In the genomic region with DNA sequence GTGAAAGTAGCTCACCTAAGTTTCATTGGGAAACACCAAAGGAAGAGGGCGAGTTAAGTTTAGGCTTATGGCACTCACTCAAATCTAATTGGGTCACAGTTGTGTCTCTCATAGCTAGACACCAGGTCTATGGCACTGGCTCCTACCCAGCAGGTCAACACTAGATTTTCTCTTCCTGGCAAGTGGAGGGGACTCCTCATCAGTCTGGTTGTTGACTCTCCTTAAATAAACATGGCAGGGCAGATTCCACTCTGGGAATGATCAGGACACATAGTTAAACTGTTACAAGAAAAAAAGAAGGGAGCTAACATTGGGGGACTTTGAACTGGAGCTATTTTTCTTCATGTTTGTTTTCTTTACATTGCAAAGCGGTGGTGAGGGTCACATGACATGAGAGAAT, we compare ENCODE assay signal across 28 mouse cellular contexts. TPM values are rescaled to one million over a fixed set of nuclear protein-coding genes. Genes with fewer than 3 reads are reported as not detected.
DNase-seq lines count a peak whose midpoint lies in the region; ATAC-seq and TF ChIP-seq lines count a peak whose summit lies in the region.
"Had no signal": no experiment of that assay in that cellular context is flagged by ENCODE, and none has a peak within 500 bp of the region (broad histone marks: within the 10 kb centered on the region; RNA-seq: fewer than 3 reads in every experiment).

No protein-coding gene starts in this region.

- H3K9ac ChIP-seq in kidney, embryonic 14.5 days (ENCODE audit: low read depth, low read length) = no peak overlapping the region
- no peak overlapping the region for H3K9ac ChIP-seq in intestine, embryonic 16.5 days (ENCODE audit: low read depth, low read length)
- no peak overlapping the region for H3K9ac ChIP-seq in liver, embryonic 11.5 days (ENCODE audit: low read depth, low read length)
- H3K9ac ChIP-seq in liver, postnatal 0 days (replicated peaks) = no peak overlapping the region
- H3K9ac ChIP-seq: hindbrain, embryonic 15.5 days; limb, embryonic 12.5 days; lung, embryonic 14.5 days; neural tube, embryonic 13.5 days had no signal

- H3K36me3 ChIP-seq in kidney, adult 2 months (ENCODE audit: control insufficient read depth, insufficient read depth, low read length) = no peaks in the 10 kb centered on the region
- H3K36me3 ChIP-seq in kidney, embryonic 14.5 days (ENCODE audit: control insufficient read depth, insufficient read depth, low read length) = no peaks in the 10 kb centered on the region
- no peaks in the 10 kb centered on the region for H3K36me3 ChIP-seq in intestine, embryonic 16.5 days (ENCODE audit: control insufficient read depth, insufficient read depth, low read length)
- no peaks in the 10 kb centered on the region for H3K36me3 ChIP-seq in liver, embryonic 11.5 days (ENCODE audit: control insufficient read depth, insufficient read depth, low read length)
- H3K36me3 ChIP-seq in liver, postnatal 0 days (replicated peaks; ENCODE audit: insufficient read depth, low read length) = no peaks in the 10 kb centered on the region
- H3K36me3 ChIP-seq: forebrain, embryonic 10.5 days; hindbrain, embryonic 15.5 days; limb, embryonic 12.5 days; neural tube, embryonic 13.5 days had no signal

- no peak overlapping the region for H3K4me2 ChIP-seq in kidney, embryonic 14.5 days (replicated peaks; ENCODE audit: low read depth, low read length)
- no peak overlapping the region for H3K4me2 ChIP-seq in intestine, embryonic 16.5 days (ENCODE audit: low read depth, low read length)
- no peak overlapping the region; the same call in 1 of the 2 replicates for H3K4me2 ChIP-seq in liver, embryonic 11.5 days
- H3K4me2 ChIP-seq in liver, postnatal 0 days (ENCODE audit: low read depth, low read length) = 0 out of 2 replicates have a peak overlapping the region, but pooled peaks have one; percentile 18
- H3K4me2 ChIP-seq: heart, embryonic 11.5 days; hindbrain, embryonic 15.5 days; limb, embryonic 12.5 days; lung, embryonic 14.5 days; neural tube, embryonic 13.5 days had no signal

- no peak overlapping the region for H3K4me3 ChIP-seq in kidney, adult 2 months (ENCODE audit: insufficient read depth, low read depth, low read length)
- H3K4me3 ChIP-seq in kidney, embryonic 14.5 days (ENCODE audit: low read length) = no peak overlapping the region
- H3K4me3 ChIP-seq in intestine, embryonic 16.5 days (ENCODE audit: low read length) = no peak overlapping the region
- H3K4me3 ChIP-seq in liver, embryonic 11.5 days (ENCODE audit: low read depth, low read length) = no peak overlapping the region
- no peak overlapping the region for H3K4me3 ChIP-seq in liver, postnatal 0 days (ENCODE audit: low read depth, low read length)
- H3K4me3 ChIP-seq: forebrain, embryonic 10.5 days; hindbrain, embryonic 15.5 days; limb, embryonic 12.5 days; neural tube, embryonic 13.5 days had no signal

- H3K9me3 ChIP-seq in kidney, embryonic 14.5 days (ENCODE audit: control insufficient read depth, low read length) = no peaks in the 10 kb centered on the region
- no peaks in the 10 kb centered on the region for H3K9me3 ChIP-seq in intestine, embryonic 16.5 days (ENCODE audit: control insufficient read depth, low read length)
- H3K9me3 ChIP-seq in liver, embryonic 11.5 days (ENCODE audit: control insufficient read depth, low read length) = no peaks in the 10 kb centered on the region
- H3K9me3 ChIP-seq in liver, postnatal 0 days (ENCODE audit: low read length) = no peaks in the 10 kb centered on the region
- H3K9me3 ChIP-seq: forebrain, embryonic 10.5 days; hindbrain, embryonic 15.5 days; limb, embryonic 12.5 days; neural tube, embryonic 13.5 days had no signal

- TF ChIP-seq CTCF in kidney, adult 2 months (conservative IDR thresholded peaks at IDR 0.05; ENCODE audit: insufficient read depth, insufficient read length, low read depth, low read length) = no peak
- TF ChIP-seq CTCF in liver, postnatal 0 days (IDR thresholded peaks at IDR 0.05; ENCODE audit: low read depth) = no peak

- no peak for TF ChIP-seq POLR2A in kidney, adult 2 months (IDR thresholded peaks at IDR 0.05; ENCODE audit: low read depth, low read length)

- DNase-seq in kidney, adult 2 months = peak; percentile 61
- DNase-seq in liver, embryonic 11.5 days (ENCODE audit: low spot score) = no peak
- DNase-seq in liver, postnatal 0 days = no peak
- no peak for DNase-seq in embryo, embryonic 10.5 days (ENCODE audit: low spot score)
- DNase-seq in cerebellum, adult 11-12 months = no peak
- DNase-seq: adrenal gland, postnatal 14 days; cerebellum, adult 9-11 months; gastrocnemius, postnatal 14 days; layer of hippocampus, postnatal 36 days; lung, postnatal 36 days; midbrain, embryonic 14.5 days; retina, postnatal 1 day; right cerebral cortex, postnatal 25 days; spleen, adult 18-20 months; thymus, postnatal 4 days had no signal

- H3K4me1 ChIP-seq in kidney, adult 2 months (ENCODE audit: control insufficient read depth, insufficient read depth, low read length) = peaks cover 7% of the 10 kb centered on the region; the same call in 1 of the 2 replicates
- no peaks in the 10 kb centered on the region for H3K4me1 ChIP-seq in kidney, embryonic 14.5 days (ENCODE audit: control insufficient read depth, insufficient read depth, low read length)
- no peaks in the 10 kb centered on the region for H3K4me1 ChIP-seq in intestine, embryonic 16.5 days (ENCODE audit: control insufficient read depth, insufficient read depth, low read length)
- H3K4me1 ChIP-seq in liver, embryonic 11.5 days (replicated peaks; ENCODE audit: control insufficient read depth, insufficient read depth, low read length) = no peaks in the 10 kb centered on the region
- H3K4me1 ChIP-seq in liver, postnatal 0 days (ENCODE audit: insufficient read depth) = no peaks in the 10 kb centered on the region; the same call in 1 of the 2 replicates
- H3K4me1 ChIP-seq: forebrain, embryonic 10.5 days; hindbrain, embryonic 15.5 days; limb, embryonic 12.5 days; neural tube, embryonic 13.5 days had no signal

- no peak for ATAC-seq in kidney, embryonic 14.5 days (ENCODE audit: low FRiP score, low TSS enrichment)
- ATAC-seq in intestine, embryonic 16.5 days = peak; percentile 87
- ATAC-seq in liver, embryonic 11.5 days (replicated peaks; ENCODE audit: low FRiP score) = peak; percentile 70; the same call in 1 of the 2 replicates
- peak; percentile 92 for ATAC-seq in liver, postnatal 0 days
- ATAC-seq: CD4-positive, CD25-positive, alpha-beta regulatory T cell, adult 4 months; forebrain, embryonic 16.5 days had no signal

- TF ChIP-seq EP300 in liver, postnatal 0 days (IDR thresholded peaks at IDR 0.05; ENCODE audit: low read depth) = peak; percentile 74

- WGBS in kidney, adult 2 months = 61% methylated on average over 2 of the region's 2 CpGs
- 79% methylated on average over 2 of the region's 2 CpGs for WGBS in kidney, embryonic 14.5 days
- WGBS in intestine, embryonic 16.5 days = 67% methylated on average over 2 of the region's 2 CpGs
- WGBS in liver, embryonic 11.5 days = 67% methylated on average over 2 of the region's 2 CpGs
- WGBS in liver, postnatal 0 days (ENCODE audit: insufficient replicate concordance) = 55% methylated on average over 2 of the region's 2 CpGs

- H3K27ac ChIP-seq in kidney, adult 2 months (ENCODE audit: insufficient read depth, low read depth, low read length) = no peak overlapping the region; the same call in 1 of the 2 replicates
- no peak overlapping the region for H3K27ac ChIP-seq in kidney, embryonic 14.5 days (ENCODE audit: low read depth, low read length)
- H3K27ac ChIP-seq in intestine, embryonic 16.5 days (ENCODE audit: low read length) = no peak overlapping the region
- peak overlapping the region; percentile 13; the same call in 1 of the 2 replicates for H3K27ac ChIP-seq in liver, embryonic 11.5 days (ENCODE audit: low read depth, low read length)
- H3K27ac ChIP-seq in liver, postnatal 0 days (ENCODE audit: low read depth) = peak overlapping the region; percentile 85
- H3K27ac ChIP-seq: forebrain, embryonic 10.5 days; hindbrain, embryonic 15.5 days; limb, embryonic 12.5 days; neural tube, embryonic 13.5 days had no signal

- no peaks in the 10 kb centered on the region for H3K27me3 ChIP-seq in kidney, adult 2 months (replicated peaks; ENCODE audit: control insufficient read depth, insufficient read depth, low read length)
- no peaks in the 10 kb centered on the region for H3K27me3 ChIP-seq in kidney, embryonic 14.5 days (ENCODE audit: control insufficient read depth, insufficient read depth, low read length)
- H3K27me3 ChIP-seq in intestine, embryonic 16.5 days (replicated peaks; ENCODE audit: control insufficient read depth, insufficient read depth, low read length) = no peaks in the 10 kb centered on the region
- no peaks in the 10 kb centered on the region for H3K27me3 ChIP-seq in liver, embryonic 11.5 days (replicated peaks; ENCODE audit: control insufficient read depth, insufficient read depth, low read length)
- no peaks in the 10 kb centered on the region for H3K27me3 ChIP-seq in liver, postnatal 0 days (ENCODE audit: insufficient read depth, low read length)
- H3K27me3 ChIP-seq: hindbrain, embryonic 15.5 days; limb, embryonic 12.5 days; neural tube, embryonic 13.5 days had no signal

RNA-seq across cellular contexts. Expression of a gene that starts 5.5 kb away (rescaled TPM):
- 5.0 and 5.5 TPM in 2 replicates for polyA plus RNA-seq in kidney, adult 2 months (2012; rRNA removed)
- 0.30 and 0.60 TPM in 2 replicates for polyA plus RNA-seq in kidney, embryonic 14.5 days (2014; fragmentation: Nextera tagmentation; extraction: Ambion mirVana)
- polyA plus RNA-seq in intestine, embryonic 16.5 days (2015; fragmentation: Nextera tagmentation; extraction: Ambion mirVana) = 11.6 and 19.2 TPM in 2 replicates
- 161 and 182 TPM in 2 replicates for polyA plus RNA-seq in liver, embryonic 11.5 days (2014; fragmentation: Nextera tagmentation; extraction: Ambion mirVana)
- 4,366 and 4,944 TPM in 2 replicates for polyA plus RNA-seq in liver, postnatal 0 days (2015; fragmentation: Nextera tagmentation; extraction: Ambion mirVana)
- polyA plus RNA-seq: CD4-positive, CD25-positive, alpha-beta regulatory T cell, adult 4 months; cortical plate, adult 2 months; embryonic facial prominence, embryonic 11.5 days; forebrain, embryonic 10.5 days had no signal

RNA-seq across cellular contexts. Expression of a gene that starts 12.9 kb away (rescaled TPM):
- 7.7 and 9.6 TPM in 2 replicates for polyA plus RNA-seq in kidney, adult 2 months (2012; rRNA removed)
- polyA plus RNA-seq in kidney, embryonic 14.5 days (2014; fragmentation: Nextera tagmentation; extraction: Ambion mirVana) = 0.11 TPM in 1 of 2 replicates, not detected in the other
- 5.9 and 14.1 TPM in 2 replicates for polyA plus RNA-seq in intestine, embryonic 16.5 days (2015; fragmentation: Nextera tagmentation; extraction: Ambion mirVana)
- polyA plus RNA-seq in liver, embryonic 11.5 days (2014; fragmentation: Nextera tagmentation; extraction: Ambion mirVana) = 178 and 182 TPM in 2 replicates
- polyA plus RNA-seq in liver, postnatal 0 days (2015; fragmentation: Nextera tagmentation; extraction: Ambion mirVana) = 4,762 and 5,621 TPM in 2 replicates
- polyA plus RNA-seq: CD4-positive, CD25-positive, alpha-beta regulatory T cell, adult 4 months; cortical plate, adult 2 months; forebrain, embryonic 10.5 days; intestine, embryonic 14.5 days; limb, embryonic 12.5 days; lung, embryonic 14.5 days; midbrain, embryonic 14.5 days; neural tube, embryonic 13.5 days had no signal

RNA-seq across cellular contexts. Expression of a gene that starts 29.3 kb away (rescaled TPM):
- 1.1 and 1.5 TPM in 2 replicates for polyA plus RNA-seq in kidney, adult 2 months (2012; rRNA removed)
- 1.1 and 1.3 TPM in 2 replicates for polyA plus RNA-seq in kidney, embryonic 14.5 days (2014; fragmentation: Nextera tagmentation; extraction: Ambion mirVana)
- polyA plus RNA-seq in intestine, embryonic 16.5 days (2015; fragmentation: Nextera tagmentation; extraction: Ambion mirVana) = 10.5 and 13.7 TPM in 2 replicates
- 176 and 188 TPM in 2 replicates for polyA plus RNA-seq in liver, embryonic 11.5 days (2014; fragmentation: Nextera tagmentation; extraction: Ambion mirVana)
- 2,723 and 3,190 TPM in 2 replicates for polyA plus RNA-seq in liver, postnatal 0 days (2015; fragmentation: Nextera tagmentation; extraction: Ambion mirVana)
- polyA plus RNA-seq: CD4-positive, CD25-positive, alpha-beta regulatory T cell, adult 4 months; cortical plate, adult 2 months; forebrain, embryonic 10.5 days; midbrain, embryonic 14.5 days had no signal

RNA-seq across cellular contexts. Expression of a gene that starts 34.9 kb away (rescaled TPM):
- polyA plus RNA-seq in kidney, adult 2 months (2012; rRNA removed) = 33.1 and 33.3 TPM in 2 replicates
- polyA plus RNA-seq in kidney, embryonic 14.5 days (2014; fragmentation: Nextera tagmentation; extraction: Ambion mirVana) = 95.2 and 109 TPM in 2 replicates
- polyA plus RNA-seq in intestine, embryonic 16.5 days (2015; fragmentation: Nextera tagmentation; extraction: Ambion mirVana) = 81.0 and 87.1 TPM in 2 replicates
- 92.7 and 103 TPM in 2 replicates for polyA plus RNA-seq in liver, embryonic 11.5 days (2014; fragmentation: Nextera tagmentation; extraction: Ambion mirVana)
- polyA plus RNA-seq in liver, postnatal 0 days (2015; fragmentation: Nextera tagmentation; extraction: Ambion mirVana) = 29.6 and 29.9 TPM in 2 replicates

Comparison
In these comparisons a context has a peak if more than half of its experiments do, and no peak if none do; other contexts are left out.
1. RNA of a gene that starts 5.5 kb away (polyA plus RNA-seq): 4,366 to 4,944 TPM in liver, postnatal 0 days; 161 to 182 TPM in liver, embryonic 11.5 days, 11.6 to 19.2 TPM in intestine, embryonic 16.5 days, 5.0 to 5.5 TPM in kidney, adult 2 months and 0.30 to 0.60 TPM in kidney, embryonic 14.5 days; every median in the first group is over 10 times any median in the second.
2. RNA of a gene that starts 12.9 kb away (polyA plus RNA-seq): 4,762 to 5,621 TPM in liver, postnatal 0 days; 178 to 182 TPM in liver, embryonic 11.5 days, 5.9 to 14.1 TPM in intestine, embryonic 16.5 days, 7.7 to 9.6 TPM in kidney, adult 2 months and 0.11 TPM in kidney, embryonic 14.5 days; every median in the first group is over 10 times any median in the second.
3. RNA of a gene that starts 29.3 kb away (polyA plus RNA-seq): 2,723 to 3,190 TPM in liver, postnatal 0 days; 176 to 188 TPM in liver, embryonic 11.5 days, 10.5 to 13.7 TPM in intestine, embryonic 16.5 days, 1.1 to 1.5 TPM in kidney, adult 2 months and 1.1 to 1.3 TPM in kidney, embryonic 14.5 days; every median in the first group is over 10 times any median in the second.
4. H3K27ac ChIP-seq: peak in liver, embryonic 11.5 days (single experiment) and liver, postnatal 0 days (single experiment); none in kidney, adult 2 months (single experiment), kidney, embryonic 14.5 days (single experiment) and intestine, embryonic 16.5 days (single experiment).